Mouse (Mus musculus) left cerebral cortex, postnatal 36 days (tissue): ENCODE measurements around the gene Cxcl3. TPM values are rescaled to one million over a fixed set of nuclear protein-coding genes. Genes with fewer than 3 reads are reported as not detected.
"Not testable (repeated sequence)": the region's sequence is repeated elsewhere in the genome, so short reads cannot be mapped to it uniquely, and the experiment has no call there.

Experiments used
- DNase-seq, 2 experiments: peaks; one replicate each; pipeline ENCODE4 v3.0.0; 2021 to 2022; ENCODE audit warnings: low spot score in 2 of 2, mixed read lengths in 1 of 2
- intact Hi-C: fragments of 180-260 bp; cut with DNase I; formaldehyde crosslinking; loops from one replicate; pipeline ENCODE4 v1.15.1; 2025
- microRNA-seq: library from miRNA; unstranded; fragments of <30 nt; microRNA quantifications from one replicate; pipeline ENCODE4 v1.2.0, GENCODE M21; 2022
- total RNA-seq, 2 experiments: library from RNA; stranded (reverse); gene quantifications; 2 replicates each; pipeline ENCODE4 v1.2.3; 2021

The Cxcl3 gene
- total RNA-seq, 2 experiments from 2014 or later, result not detected

- intact Hi-C loops, result loop anchor here (5.0 kb wide), 1 partner anchor 126 kb away; no protein-coding TSS in a partner anchor
- no peak for DNase-seq
These were observed 2.2 kb downstream of the Cxcl3 start for GRCm38 (mm10) chr5:90788114-90788513.

DNA sequence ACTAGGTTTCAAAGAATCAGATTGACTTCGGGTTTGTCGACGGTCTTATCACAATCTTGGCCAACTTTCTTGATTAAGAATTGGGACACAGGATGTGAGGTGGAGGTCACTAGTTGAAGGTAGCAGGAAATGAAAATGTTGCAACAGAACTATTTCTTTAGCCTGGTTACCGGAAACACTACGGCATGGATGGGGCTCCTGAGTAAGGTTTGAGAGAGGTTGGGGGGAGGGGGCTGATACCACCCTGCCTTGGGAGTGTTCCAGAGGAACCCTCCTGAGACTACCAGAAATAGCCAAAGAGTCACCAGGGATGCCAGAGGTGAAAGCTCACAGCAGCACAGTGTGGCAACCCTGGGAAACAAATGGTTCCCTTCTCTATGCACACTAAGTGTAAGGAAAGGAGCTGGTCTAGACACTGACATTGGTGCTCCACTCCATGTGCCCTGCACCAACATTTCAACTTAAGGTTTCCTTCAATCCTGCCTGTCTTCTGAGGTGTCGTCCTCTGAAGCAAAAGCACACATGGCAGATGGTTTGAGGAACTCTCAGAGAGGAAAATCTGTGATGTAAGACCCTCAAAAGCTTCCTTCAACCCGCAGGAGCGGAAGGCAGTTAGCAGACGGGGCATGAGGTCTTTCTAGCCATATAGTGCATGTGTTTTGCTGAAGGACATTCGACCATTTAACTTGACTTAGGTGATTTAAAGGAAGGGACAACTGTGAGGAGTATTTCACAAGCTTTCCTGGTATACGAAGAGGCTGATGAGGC, 3.6 kb downstream of the Cxcl3 start:
- intact Hi-C loops, result loop anchor here (5.0 kb wide), 1 partner anchor 127 kb away; no protein-coding TSS in a partner anchor
- no peak for DNase-seq

GRCm38 (mm10) chr5:90790074-90790502, 4.2 kb downstream of the Cxcl3 start:
- no peak for DNase-seq
- intact Hi-C loops, result no loop called here

- intact Hi-C loops, result no loop called here
- no peak for DNase-seq
These were observed 8.3 kb downstream of the Cxcl3 start, which contains the start of gene Cxcl15 for GRCm38 (mm10) chr5:90794195-90794625. Gene Cxcl15, plus strand, starts transcription at chr5:90794534.

DNA sequence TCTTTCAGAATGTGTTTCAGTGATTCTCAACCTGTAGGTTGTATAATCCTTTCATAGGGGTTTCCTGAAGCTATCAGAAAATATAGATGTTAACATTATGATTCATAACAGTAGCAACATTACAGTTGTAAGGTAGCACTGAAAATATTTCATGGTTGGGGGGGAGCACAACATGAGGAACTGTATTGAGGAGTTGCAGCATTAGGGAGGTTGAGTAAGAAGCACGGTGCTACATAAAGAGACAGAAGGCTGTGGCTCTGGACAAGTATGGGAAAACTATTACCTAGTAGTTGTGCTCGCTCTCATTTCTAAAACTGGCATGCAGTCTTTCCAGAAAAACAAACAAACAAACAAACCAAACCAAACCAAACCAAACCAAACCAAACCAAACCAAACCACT, 9.5 kb downstream of the Cxcl3 start:
- DNase-seq, result not testable (repeated sequence)

DNA sequence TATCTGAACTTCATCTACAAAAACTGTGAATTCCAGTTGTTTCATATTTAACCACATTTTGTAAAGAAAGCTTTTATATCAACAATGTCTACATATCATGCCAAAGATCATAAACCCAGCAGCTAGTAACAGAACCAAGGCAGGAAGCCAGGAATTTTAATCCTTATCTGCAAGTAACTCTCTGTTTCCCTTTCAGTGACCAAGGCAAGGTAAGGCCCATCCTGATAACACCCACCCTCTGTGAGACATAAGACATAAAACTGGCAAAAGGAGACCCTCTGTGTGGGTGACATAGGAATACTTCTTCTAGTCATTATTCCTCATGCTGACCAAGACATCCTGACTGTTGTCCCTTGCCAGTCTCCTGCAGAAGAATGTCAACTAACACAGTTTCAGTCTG, 18.7 kb downstream of the Cxcl3 start:
- DNase-seq, result no peak
- intact Hi-C loops, result no loop called here

More for the DNA sequence above, 9.5 kb downstream of the Cxcl3 start:
- intact Hi-C loops, result not testable (repeated sequence)

DNA sequence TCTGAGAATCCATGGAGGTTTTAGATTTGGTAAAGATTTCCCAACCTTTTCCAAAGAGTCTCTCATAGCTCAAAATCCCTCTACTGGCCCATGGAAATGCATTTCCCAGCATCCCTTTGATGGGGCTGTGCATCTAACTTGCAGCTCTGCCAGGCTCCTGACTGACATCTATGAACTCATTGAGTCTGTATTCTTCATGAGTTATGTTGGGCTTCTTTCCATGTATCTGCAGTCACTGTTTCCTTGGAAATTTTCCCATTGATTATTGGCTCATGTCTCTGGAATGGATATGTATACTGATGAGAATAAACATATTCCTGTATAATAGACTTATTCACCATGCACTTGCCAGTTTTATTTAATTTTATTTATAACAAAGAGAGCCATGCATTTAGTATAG, 20.1 kb downstream of the Cxcl3 start:
- no peak for DNase-seq
- intact Hi-C loops, result no loop called here

GRCm38 (mm10) chr5:90807176-90807950, 21.5 kb downstream of the Cxcl3 start:
- no peak for DNase-seq
- intact Hi-C loops, result no loop called here

GRCm38 (mm10) chr5:90819756-90820155, 33.9 kb downstream of the Cxcl3 start:
- DNase-seq, result no peak
- intact Hi-C loops, result no loop called here

- DNase-seq, result no peak
- intact Hi-C loops, result no loop called here
These were observed 46.4 kb downstream of the Cxcl3 start for GRCm38 (mm10) chr5:90832145-90832767.

GRCm38 (mm10) chr5:90832768-90833388, 47.0 kb downstream of the Cxcl3 start:
- intact Hi-C loops, result no loop called here
- DNase-seq, result no peak

DNA sequence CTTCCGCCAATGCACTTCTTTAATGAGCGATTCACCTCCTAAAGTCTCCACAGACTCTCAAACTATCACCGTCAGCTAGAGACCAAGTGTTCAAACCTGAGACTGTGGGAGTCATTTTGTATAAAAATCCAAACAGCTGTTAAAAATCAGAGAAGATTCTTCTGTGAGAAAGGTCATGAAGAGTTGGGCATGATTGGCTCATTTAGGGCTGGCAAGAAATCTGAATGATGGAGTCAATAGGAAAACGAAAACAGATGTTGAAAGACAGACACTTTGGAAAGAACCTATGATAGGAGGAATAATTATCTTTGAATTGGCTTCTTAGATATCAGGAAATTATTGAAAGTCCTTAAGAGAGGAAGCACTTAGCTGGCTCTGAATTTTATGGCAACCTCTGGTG, 48.5 kb downstream of the Cxcl3 start:
- no peak for DNase-seq
- intact Hi-C loops, result no loop called here

DNA sequence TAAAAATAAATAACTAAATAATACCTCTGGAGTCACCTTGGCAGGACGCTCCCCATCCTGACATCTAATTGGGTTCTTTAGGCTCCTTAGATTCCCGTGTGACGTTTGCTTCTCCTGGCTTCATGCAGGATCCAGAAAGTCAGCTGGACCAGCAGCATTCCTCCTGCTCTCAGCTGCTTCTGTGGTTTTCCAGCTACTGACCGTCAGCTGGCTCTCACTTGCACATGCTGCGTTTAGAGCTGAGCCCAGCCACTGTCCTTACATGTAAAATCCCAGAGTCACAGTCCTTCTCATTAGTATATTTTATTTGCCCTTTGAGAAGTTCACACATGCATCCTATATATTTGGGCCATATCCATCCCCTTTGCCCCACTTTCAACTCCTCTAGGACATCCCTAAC, 52.7 kb downstream of the Cxcl3 start:
- intact Hi-C loops, result no loop called here
- DNase-seq, result no peak

Small RNA genes lying within 50 kb of the gene (microRNA-seq; reads per million reads assigned to microRNA genes)
- not detected for gene Gm24322

Other genes with a start within 250 kb of the Cxcl3 start
- gene 5830473C10Rik, start 225.0 kb upstream of the Cxcl3 start, total RNA-seq, result under 1 TPM; 0.16 to 0.27 TPM
- gene Rassf6, start 145.4 kb upstream of the Cxcl3 start, total RNA-seq, result 1 to 10 TPM in 1 of 2 experiments, under 1 TPM in 1; 0.97 to 1.4 TPM
- under 1 TPM in 1 of 2 experiments, not detected in 1; 0.20 TPM for gene Cxcl5, start 26.7 kb upstream of the Cxcl3 start, total RNA-seq
- under 1 TPM in 1 of 2 experiments, not detected in 1; 0.88 TPM for gene Ppbp, start 17.6 kb upstream of the Cxcl3 start, total RNA-seq
- gene Pf4, start 13.7 kb upstream of the Cxcl3 start, total RNA-seq, result 1 to 10 TPM; 2.3 to 2.9 TPM
- gene Cxcl15, start 8.4 kb downstream of the Cxcl3 start, total RNA-seq, result not detected
- not detected for gene Cxcl1, start 105.1 kb downstream of the Cxcl3 start, total RNA-seq
- not detected for gene Cxcl2, start 117.8 kb downstream of the Cxcl3 start, total RNA-seq
- gene Mthfd2l, start 145.0 kb downstream of the Cxcl3 start, total RNA-seq, result 10 to 100 TPM; 17.0 to 17.8 TPM
- gene Epgn, start 241.4 kb downstream of the Cxcl3 start, total RNA-seq, result under 1 TPM in 1 of 2 experiments, not detected in 1; 0.23 TPM